Mouse (Mus musculus): ENCODE measurements around the gene Dgcr8. TPM values are rescaled to one million over a fixed set of nuclear protein-coding genes. Genes with fewer than 3 reads are reported as not detected.

The Dgcr8 gene
- 29.9 and 41.4 TPM in 2 replicates for polyA plus RNA-seq (2014; fragmentation: Nextera tagmentation; extraction: Ambion mirVana)

DNA sequence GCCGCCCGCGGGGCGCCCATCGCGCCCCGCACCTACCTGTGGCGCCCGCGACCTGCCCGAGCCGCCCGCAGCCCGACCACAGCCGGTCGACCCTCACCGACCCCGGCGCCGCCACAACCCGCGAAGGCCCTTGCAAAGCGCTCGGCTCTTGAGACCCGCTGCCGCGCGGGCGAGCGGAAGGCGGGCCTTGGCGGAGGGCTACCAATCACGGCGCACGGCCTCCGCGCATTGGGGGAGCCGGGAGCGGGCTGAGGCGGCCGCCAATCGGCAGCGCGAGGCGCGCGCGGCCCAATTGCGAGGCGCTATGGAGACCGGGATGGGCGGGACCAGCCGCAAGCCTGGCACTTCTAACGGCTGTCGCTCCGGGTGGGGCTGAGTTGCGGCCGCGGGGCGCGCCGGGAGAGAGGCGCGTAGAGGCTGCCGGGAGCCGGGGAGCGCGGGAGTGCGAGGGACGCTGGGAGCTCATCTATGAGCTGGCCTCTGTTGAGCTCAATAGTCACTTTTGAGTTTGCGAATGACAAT, at the start of gene Dgcr8:
Dgcr8 (minus strand) TSS at position 180 of the 522 bp plus-strand sequence.
- Histone ChIP-seq H3K4me1 (ENCODE audit: control insufficient read depth, insufficient read depth, low read length) (peaks cover 18% of the 10 kb centered on the region), H3K9me3 (ENCODE audit: control insufficient read depth, low read length) (no peaks in the 10 kb centered on the region)
- 1% methylated on average over 68 of the region's 71 CpGs for WGBS

GRCm38 (mm10) chr16:18337261-18337660, 48.2 kb upstream of the Dgcr8 start:
- H3K27ac ChIP-seq (ENCODE audit: low read depth, low read length), result no peak overlapping the region
- H3K9ac ChIP-seq (ENCODE audit: low read depth, low read length), result no peak overlapping the region
- H3K4me2 ChIP-seq (replicated peaks; ENCODE audit: low read depth, low read length), result no peak overlapping the region
- no peak for ATAC-seq (ENCODE audit: low FRiP score, low TSS enrichment)
- no peaks in the 10 kb centered on the region for H3K27me3 ChIP-seq (ENCODE audit: control insufficient read depth, insufficient read depth, low read length)
- H3K36me3 ChIP-seq (ENCODE audit: control insufficient read depth, insufficient read depth, low read length), result no peaks in the 10 kb centered on the region
- H3K9me3 ChIP-seq (ENCODE audit: control insufficient read depth, low read length), result no peaks in the 10 kb centered on the region
- H3K4me3 ChIP-seq (ENCODE audit: low read length), result no peak overlapping the region
- WGBS, result 84% methylated on average over 4 of the region's 4 CpGs
- no peaks in the 10 kb centered on the region for H3K4me1 ChIP-seq (ENCODE audit: control insufficient read depth, insufficient read depth, low read length)

More for the DNA sequence above, at the start of gene Dgcr8:
- Histone ChIP-seq H3K27me3 (ENCODE audit: control insufficient read depth, insufficient read depth, low read length) (no peaks in the 10 kb centered on the region), H3K9ac (ENCODE audit: low read depth, low read length) (peak within 1 kb of the TSS; percentile 96), H3K4me2 (replicated peaks; ENCODE audit: low read depth, low read length) (peak within 1 kb of the TSS; percentile 70), H3K27ac (ENCODE audit: low read depth, low read length) (peak within 1 kb of the TSS; percentile 92), H3K4me3 (ENCODE audit: low read length) (peak within 1 kb of the TSS; percentile 94), H3K36me3 (ENCODE audit: control insufficient read depth, insufficient read depth, low read length) (peaks cover 26% of the 10 kb centered on the region)
- ATAC-seq (ENCODE audit: low FRiP score, low TSS enrichment), result peak; percentile 99

DNA sequence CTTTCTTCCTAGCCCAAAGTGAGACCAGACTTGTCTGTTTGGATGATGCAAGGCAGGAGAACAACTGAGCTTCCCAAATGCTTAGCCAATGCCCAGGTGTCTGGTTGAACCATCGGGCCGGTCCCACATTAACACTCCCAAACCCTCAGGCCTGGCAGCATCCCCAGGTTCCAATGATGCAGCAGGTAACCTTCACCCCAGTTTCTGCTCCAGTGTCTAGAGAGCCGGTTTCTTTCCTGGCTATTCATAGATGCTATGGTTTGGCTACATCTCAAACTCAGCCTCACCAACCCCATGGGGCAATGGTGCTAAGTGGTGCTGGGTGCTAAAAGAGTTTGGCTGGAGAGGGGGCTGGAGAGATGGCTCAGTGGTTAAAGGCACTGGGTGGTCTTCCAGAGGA, 46.9 kb upstream of the Dgcr8 start:
- no peak overlapping the region for H3K4me2 ChIP-seq (replicated peaks; ENCODE audit: low read depth, low read length)
- no peaks in the 10 kb centered on the region for H3K36me3 ChIP-seq (ENCODE audit: control insufficient read depth, insufficient read depth, low read length)
- H3K9me3 ChIP-seq (ENCODE audit: control insufficient read depth, low read length), result no peaks in the 10 kb centered on the region
- H3K4me3 ChIP-seq (ENCODE audit: low read length), result no peak overlapping the region
- H3K9ac ChIP-seq (ENCODE audit: low read depth, low read length), result no peak overlapping the region
- no peak for ATAC-seq (ENCODE audit: low FRiP score, low TSS enrichment)
- no peak overlapping the region for H3K27ac ChIP-seq (ENCODE audit: low read depth, low read length)
- H3K4me1 ChIP-seq (ENCODE audit: control insufficient read depth, insufficient read depth, low read length), result no peaks in the 10 kb centered on the region
- 91% methylated on average over 3 of the region's 3 CpGs for WGBS
- H3K27me3 ChIP-seq (ENCODE audit: control insufficient read depth, insufficient read depth, low read length), result no peaks in the 10 kb centered on the region

GRCm38 (mm10) chr16:18333976-18334375, 44.9 kb upstream of the Dgcr8 start:
- ATAC-seq (ENCODE audit: low FRiP score, low TSS enrichment), result no peak
- no peaks in the 10 kb centered on the region for H3K36me3 ChIP-seq (ENCODE audit: control insufficient read depth, insufficient read depth, low read length)
- H3K4me2 ChIP-seq (replicated peaks; ENCODE audit: low read depth, low read length), result no peak overlapping the region
- no peaks in the 10 kb centered on the region for H3K27me3 ChIP-seq (ENCODE audit: control insufficient read depth, insufficient read depth, low read length)
- H3K4me3 ChIP-seq (ENCODE audit: low read length), result no peak overlapping the region
- 83% methylated on average over 3 of the region's 3 CpGs for WGBS
- H3K4me1 ChIP-seq (ENCODE audit: control insufficient read depth, insufficient read depth, low read length), result no peaks in the 10 kb centered on the region
- no peak overlapping the region for H3K9ac ChIP-seq (ENCODE audit: low read depth, low read length)
- H3K27ac ChIP-seq (ENCODE audit: low read depth, low read length), result no peak overlapping the region
- no peaks in the 10 kb centered on the region for H3K9me3 ChIP-seq (ENCODE audit: control insufficient read depth, low read length)

GRCm38 (mm10) chr16:18328524-18328923, 39.5 kb upstream of the Dgcr8 start:
- Histone ChIP-seq H3K4me3 (ENCODE audit: low read length) (no peak overlapping the region), H3K4me2 (replicated peaks; ENCODE audit: low read depth, low read length) (no peak overlapping the region), H3K27me3 (ENCODE audit: control insufficient read depth, insufficient read depth, low read length) (no peaks in the 10 kb centered on the region), H3K9ac (ENCODE audit: low read depth, low read length) (no peak overlapping the region), H3K9me3 (ENCODE audit: control insufficient read depth, low read length) (no peaks in the 10 kb centered on the region), H3K27ac (ENCODE audit: low read depth, low read length) (no peak overlapping the region), H3K4me1 (ENCODE audit: control insufficient read depth, insufficient read depth, low read length) (no peaks in the 10 kb centered on the region), H3K36me3 (ENCODE audit: control insufficient read depth, insufficient read depth, low read length) (no peaks in the 10 kb centered on the region)
- WGBS, result 89% methylated on average over 1 of the region's 1 CpGs
- no peak for ATAC-seq (ENCODE audit: low FRiP score, low TSS enrichment)

DNA sequence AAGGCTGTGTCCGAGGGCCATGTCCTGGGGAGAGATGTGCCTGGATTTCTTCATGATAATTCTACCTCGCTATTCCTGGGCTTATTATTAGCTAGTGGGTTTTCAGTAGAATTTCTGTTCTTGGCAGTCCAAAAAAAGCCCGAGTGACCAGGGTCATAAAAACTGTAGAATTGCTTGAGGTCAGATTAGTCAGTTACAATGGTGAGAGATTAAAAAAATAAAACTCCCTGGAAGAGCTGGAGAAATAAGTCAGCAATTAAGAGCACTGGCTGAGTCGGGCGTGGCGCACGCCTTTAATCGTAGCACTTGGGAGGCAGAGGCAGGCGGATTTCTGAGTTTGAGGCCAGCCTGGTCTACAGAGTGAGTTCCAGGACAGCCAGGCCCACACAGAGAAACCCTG, 38.9 kb upstream of the Dgcr8 start:
- H3K4me3 ChIP-seq (ENCODE audit: low read length), result no peak overlapping the region
- no peak for ATAC-seq (ENCODE audit: low FRiP score, low TSS enrichment)
- no peaks in the 10 kb centered on the region for H3K36me3 ChIP-seq (ENCODE audit: control insufficient read depth, insufficient read depth, low read length)
- no peak overlapping the region for H3K9ac ChIP-seq (ENCODE audit: low read depth, low read length)
- 93% methylated on average over 9 of the region's 9 CpGs for WGBS
- no peaks in the 10 kb centered on the region for H3K4me1 ChIP-seq (ENCODE audit: control insufficient read depth, insufficient read depth, low read length)
- no peak overlapping the region for H3K4me2 ChIP-seq (replicated peaks; ENCODE audit: low read depth, low read length)
- H3K9me3 ChIP-seq (ENCODE audit: control insufficient read depth, low read length), result no peaks in the 10 kb centered on the region
- no peak overlapping the region for H3K27ac ChIP-seq (ENCODE audit: low read depth, low read length)
- no peaks in the 10 kb centered on the region for H3K27me3 ChIP-seq (ENCODE audit: control insufficient read depth, insufficient read depth, low read length)

DNA sequence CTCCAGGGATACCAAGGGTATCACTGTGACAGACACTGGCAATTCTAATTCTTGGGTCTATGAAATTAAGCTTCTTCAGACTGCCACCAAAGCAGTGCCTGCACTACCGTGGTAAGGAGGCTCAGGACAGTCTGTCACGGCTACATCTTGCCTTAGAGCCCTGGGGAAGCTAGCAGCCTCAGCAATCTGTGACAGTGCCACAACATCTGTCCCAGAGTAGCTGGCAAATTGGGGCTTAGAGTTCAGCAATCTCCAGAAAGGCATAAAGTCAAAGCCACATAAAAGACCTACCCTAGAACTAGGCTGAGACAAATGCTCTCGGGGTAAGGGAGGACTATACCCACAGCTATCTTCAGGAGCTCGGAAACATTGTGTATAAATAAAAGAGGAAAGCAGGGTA, 36.7 kb upstream of the Dgcr8 start:
- no peak overlapping the region for H3K27ac ChIP-seq (ENCODE audit: low read depth, low read length)
- no peak for ATAC-seq (ENCODE audit: low FRiP score, low TSS enrichment)
- H3K4me1 ChIP-seq (ENCODE audit: control insufficient read depth, insufficient read depth, low read length), result no peaks in the 10 kb centered on the region
- H3K36me3 ChIP-seq (ENCODE audit: control insufficient read depth, insufficient read depth, low read length), result no peaks in the 10 kb centered on the region
- no peak overlapping the region for H3K9ac ChIP-seq (ENCODE audit: low read depth, low read length)
- no peak overlapping the region for H3K4me3 ChIP-seq (ENCODE audit: low read length)
- 74% methylated on average over 4 of the region's 4 CpGs for WGBS
- no peak overlapping the region for H3K4me2 ChIP-seq (replicated peaks; ENCODE audit: low read depth, low read length)
- no peaks in the 10 kb centered on the region for H3K9me3 ChIP-seq (ENCODE audit: control insufficient read depth, low read length)
- H3K27me3 ChIP-seq (ENCODE audit: control insufficient read depth, insufficient read depth, low read length), result no peaks in the 10 kb centered on the region

DNA sequence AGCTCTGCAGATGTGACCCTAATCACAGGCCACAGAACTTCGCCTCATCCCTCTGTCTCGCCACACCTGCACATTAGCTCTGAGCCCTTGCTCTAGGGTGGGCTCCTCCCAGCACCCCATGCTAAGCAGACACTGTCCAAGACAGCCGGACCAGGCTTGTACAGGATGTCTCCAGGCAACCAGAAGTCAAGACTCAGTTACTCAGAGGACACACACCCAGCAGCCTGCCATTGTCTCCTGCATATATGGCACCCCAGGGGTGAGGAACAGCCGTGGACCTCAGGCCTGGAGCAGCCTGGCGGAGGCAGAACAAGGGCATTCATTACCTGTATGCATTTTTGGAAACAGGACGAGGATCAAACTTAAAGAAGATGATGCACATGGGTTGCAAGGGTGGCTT, 35.0 kb upstream of the Dgcr8 start:
- Histone ChIP-seq H3K27me3 (ENCODE audit: control insufficient read depth, insufficient read depth, low read length) (no peaks in the 10 kb centered on the region), H3K27ac (ENCODE audit: low read depth, low read length) (no peak overlapping the region), H3K4me2 (replicated peaks; ENCODE audit: low read depth, low read length) (no peak overlapping the region), H3K36me3 (ENCODE audit: control insufficient read depth, insufficient read depth, low read length) (no peaks in the 10 kb centered on the region), H3K4me3 (ENCODE audit: low read length) (no peak overlapping the region), H3K9ac (ENCODE audit: low read depth, low read length) (no peak overlapping the region), H3K9me3 (ENCODE audit: control insufficient read depth, low read length) (no peaks in the 10 kb centered on the region), H3K4me1 (ENCODE audit: control insufficient read depth, insufficient read depth, low read length) (no peaks in the 10 kb centered on the region)
- WGBS, result 89% methylated on average over 6 of the region's 6 CpGs
- ATAC-seq (ENCODE audit: low FRiP score, low TSS enrichment), result no peak

- no peaks in the 10 kb centered on the region for H3K36me3 ChIP-seq (ENCODE audit: control insufficient read depth, insufficient read depth, low read length)
- no peaks in the 10 kb centered on the region for H3K9me3 ChIP-seq (ENCODE audit: control insufficient read depth, low read length)
- H3K4me2 ChIP-seq (replicated peaks; ENCODE audit: low read depth, low read length), result no peak overlapping the region
- no peak for ATAC-seq (ENCODE audit: low FRiP score, low TSS enrichment)
- no peaks in the 10 kb centered on the region for H3K27me3 ChIP-seq (ENCODE audit: control insufficient read depth, insufficient read depth, low read length)
- no peak overlapping the region for H3K4me3 ChIP-seq (ENCODE audit: low read length)
- H3K4me1 ChIP-seq (ENCODE audit: control insufficient read depth, insufficient read depth, low read length), result no peaks in the 10 kb centered on the region
- WGBS, result 75% methylated on average over 2 of the region's 2 CpGs
- no peak overlapping the region for H3K27ac ChIP-seq (ENCODE audit: low read depth, low read length)
- H3K9ac ChIP-seq (ENCODE audit: low read depth, low read length), result no peak overlapping the region
Observed at GRCm38 (mm10) chr16:18323460-18323859, 34.4 kb upstream of the Dgcr8 start.

Data from kidney, embryonic 14.5 days (tissue).